Mouse (Mus musculus) large intestine, adult 2 months (tissue): Measurements from ENCODE around the gene H1foo. TPM values are rescaled to one million over a fixed set of nuclear protein-coding genes. Genes with fewer than 3 reads are reported as not detected.

Source experiments
- DNase-seq: peaks from one replicate; pipeline ENCODE4 v3.0.0-alpha.2; 2012; ENCODE audit warnings: low read depth, low spot score
- WGBS: fragments of 180-500 bp; shearing (Covaris S2); methylation state at CpG from one replicate; pipeline ENCODE4 v1.1.7; 2018; 5-methylcytosine and 5-hydroxymethylcytosine counted together
- polyA plus RNA-seq: library from polyadenylated mRNA; depleted of rRNA; stranded (reverse); fragments of >200 nt; gene quantifications from 2 replicates; pipeline ENCODE4 v1.2.3, GENCODE M21; 2012

H1foo gene
- polyA plus RNA-seq, 1 experiment = not detected

- no peak for DNase-seq
- 42% methylated on average over 6 of the region's 6 CpGs for WGBS
Observed at GRCm38 (mm10) chr6:115924829-115925228, 19.9 kb upstream of the H1foo start.

GRCm38 (mm10) chr6:115926416-115926815 lies 18.3 kb upstream of the H1foo start:
- no peak for DNase-seq
- WGBS = 80% methylated on average over 10 of the region's 10 CpGs

- WGBS = 79% methylated on average over 10 of the region's 10 CpGs
Observed at GRCm38 (mm10) chr6:115927292-115928242, 17.2 kb upstream of the H1foo start.

GRCm38 (mm10) chr6:115930018-115930417 lies 14.7 kb upstream of the H1foo start:
- DNase-seq = no peak
- 59% methylated on average over 5 of the region's 5 CpGs for WGBS

More at GRCm38 (mm10) chr6:115927292-115928242, 17.2 kb upstream of the H1foo start:
- DNase-seq = no peak

- 83% methylated on average over 14 of the region's 14 CpGs for WGBS
- DNase-seq = no peak
Observed at GRCm38 (mm10) chr6:115931639-115932038, 13.1 kb upstream of the H1foo start, which contains the start of gene Rho. Rho (plus strand) TSS chr6:115931748.

- no peak for DNase-seq
- WGBS = 81% methylated on average over 3 of the region's 3 CpGs
Observed at GRCm38 (mm10) chr6:115932391-115932790, 12.3 kb upstream of the H1foo start.

- WGBS = 80% methylated on average over 8 of the region's 8 CpGs
- no peak for DNase-seq
Observed at GRCm38 (mm10) chr6:115935544-115935943, 9.2 kb upstream of the H1foo start.

GRCm38 (mm10) chr6:115938011-115938410 lies 6.7 kb upstream of the H1foo start:
- no peak for DNase-seq
- WGBS = 91% methylated on average over 2 of the region's 2 CpGs

GRCm38 (mm10) chr6:115938798-115939197 lies 5.9 kb upstream of the H1foo start:
- no peak for DNase-seq
- 45% methylated on average over 1 of the region's 1 CpGs for WGBS

GRCm38 (mm10) chr6:115940603-115941002 lies 4.1 kb upstream of the H1foo start:
- DNase-seq = peak; percentile 29
- 17% methylated on average over 1 of the region's 1 CpGs for WGBS

GRCm38 (mm10) chr6:115941128-115941527 lies 3.6 kb upstream of the H1foo start:
- WGBS = 9% methylated on average over 9 of the region's 12 CpGs
- DNase-seq = no peak

GRCm38 (mm10) chr6:115943498-115944427 lies 975 bp upstream of the H1foo start:
- DNase-seq = no peak
- 64% methylated on average over 9 of the region's 9 CpGs for WGBS

- no peak for DNase-seq
- WGBS = 78% methylated on average over 8 of the region's 8 CpGs
Observed at GRCm38 (mm10) chr6:115945633-115946032, 895 bp downstream of the H1foo start.

GRCm38 (mm10) chr6:115946389-115946788 lies 1.7 kb downstream of the H1foo start:
- 28% methylated on average over 6 of the region's 6 CpGs for WGBS
- no peak for DNase-seq

GRCm38 (mm10) chr6:115954506-115955074 lies 9.9 kb downstream of the H1foo start:
- 74% methylated on average over 9 of the region's 9 CpGs for WGBS
- no peak for DNase-seq

GRCm38 (mm10) chr6:115955169-115955568 lies 10.4 kb downstream of the H1foo start:
- 91% methylated on average over 4 of the region's 4 CpGs for WGBS
- DNase-seq = no peak

- WGBS = 80% methylated on average over 11 of the region's 11 CpGs
- no peak for DNase-seq
Observed at GRCm38 (mm10) chr6:115955664-115956063, 10.9 kb downstream of the H1foo start.

GRCm38 (mm10) chr6:115956418-115956921 lies 11.7 kb downstream of the H1foo start:
- 26% methylated on average over 13 of the region's 13 CpGs for whole genome bisulfite sequencing
- DNase-seq = no peak

GRCm38 (mm10) chr6:115956922-115957601 lies 12.3 kb downstream of the H1foo start:
- DNase-seq = no peak
- WGBS = 38% methylated on average over 16 of the region's 16 CpGs
